In genomic region chr12:4768492-4769332, GRCm38 (mm10) we compare ENCODE assay signal across 8 mouse cellular contexts. TPM values are rescaled to one million over a fixed set of nuclear protein-coding genes. Genes with fewer than 3 reads are reported as not detected.
A peak's percentile ranks its signal among the peaks of the same experiment; 100 is the strongest.
DNase-seq lines count a peak whose midpoint lies in the region; ATAC-seq lines count a peak whose summit lies in the region.

Gene Pfn4 (plus strand): TSS chr12:4769022.
Gene Fam228b (minus strand): TSS chr12:4769267.

- H3K27me3 ChIP-seq in embryonic facial prominence, embryonic 13.5 days: no peaks in the 10 kb centered on the region
- no peaks in the 10 kb centered on the region for H3K27me3 ChIP-seq in limb, embryonic 10.5 days (ENCODE audit: low read depth, poor library complexity, severe bottlenecking)
- no peaks in the 10 kb centered on the region for H3K27me3 ChIP-seq in midbrain, embryonic 12.5 days

- H3K9ac ChIP-seq in embryonic facial prominence, embryonic 13.5 days: peak within 1 kb of the TSS; percentile 89
- H3K9ac ChIP-seq in midbrain, embryonic 12.5 days (replicated peaks): peak within 1 kb of the TSS; percentile 78

- peak within 1 kb of the TSS; percentile 67 for H3K4me3 ChIP-seq in embryonic facial prominence, embryonic 13.5 days
- H3K4me3 ChIP-seq in limb, embryonic 10.5 days: peak within 1 kb of the TSS; percentile 74
- peak within 1 kb of the TSS; percentile 70 for H3K4me3 ChIP-seq in midbrain, embryonic 12.5 days

- ATAC-seq in embryonic facial prominence, embryonic 13.5 days (ENCODE audit: insufficient number of reproducible peaks, insufficient read depth, low FRiP score, low TSS enrichment, low read depth): peak; percentile 98
- peak; percentile 99 for ATAC-seq in midbrain, embryonic 12.5 days (ENCODE audit: low FRiP score, low read depth)

- H3K9me3 ChIP-seq in embryonic facial prominence, embryonic 13.5 days: no peaks in the 10 kb centered on the region
- no peaks in the 10 kb centered on the region for H3K9me3 ChIP-seq in limb, embryonic 10.5 days (replicated peaks)
- no peaks in the 10 kb centered on the region for H3K9me3 ChIP-seq in midbrain, embryonic 12.5 days

- peak; percentile 85 for DNase-seq in 3134 (ENCODE audit: extremely low read depth, insufficient read length, low spot score)
- DNase-seq in adrenal gland, postnatal 4 days (ENCODE audit: low spot score in 2 of 2): peak; percentile 84 to 90
- peak; percentile 97 to 100 for DNase-seq in heart, adult 18-20 months
- DNase-seq in kidney, adult 18-20 months: peak; percentile 99
- peak; percentile 95 for DNase-seq in limb, embryonic 10.5 days (ENCODE audit: low spot score)
- DNase-seq in skeletal muscle tissue, adult 2 months (ENCODE audit: low read depth, low spot score): peak; percentile 80

- H3K27ac ChIP-seq in embryonic facial prominence, embryonic 13.5 days: peak within 1 kb of the TSS; percentile 93
- H3K27ac ChIP-seq in limb, embryonic 10.5 days: peak within 1 kb of the TSS; percentile 95
- peak within 1 kb of the TSS; percentile 95 for H3K27ac ChIP-seq in midbrain, embryonic 12.5 days (replicated peaks)

- peaks cover 4% of the 10 kb centered on the region; the same call in 1 of the 2 replicates for H3K4me1 ChIP-seq in embryonic facial prominence, embryonic 13.5 days
- H3K4me1 ChIP-seq in limb, embryonic 10.5 days: peaks cover 5% of the 10 kb centered on the region; the same call in 1 of the 2 replicates
- peaks cover 5% of the 10 kb centered on the region; the same call in 1 of the 2 replicates for H3K4me1 ChIP-seq in midbrain, embryonic 12.5 days

- H3K36me3 ChIP-seq in embryonic facial prominence, embryonic 13.5 days: no peaks in the 10 kb centered on the region
- H3K36me3 ChIP-seq in limb, embryonic 10.5 days: no peaks in the 10 kb centered on the region
- H3K36me3 ChIP-seq in midbrain, embryonic 12.5 days: no peaks in the 10 kb centered on the region

- peak within 1 kb of the TSS; percentile 70 for H3K4me2 ChIP-seq in embryonic facial prominence, embryonic 13.5 days
- H3K4me2 ChIP-seq in midbrain, embryonic 12.5 days (replicated peaks): peak within 1 kb of the TSS; percentile 67

- 3% methylated on average over 61 of the region's 61 CpGs for WGBS in embryonic facial prominence, embryonic 13.5 days
- WGBS in limb, embryonic 10.5 days: 5% methylated on average over 61 of the region's 61 CpGs
- WGBS in midbrain, embryonic 12.5 days: 3% methylated on average over 60 of the region's 61 CpGs

RNA-seq across cellular contexts. Expression of gene Pfn4, which starts in this region (rescaled TPM):
- 1 to 10 TPM; 4.3 to 6.7 TPM for total RNA-seq in adrenal gland, postnatal 4 days (2021)
- 5.3 and 6.1 TPM in 2 replicates for polyA plus RNA-seq in embryonic facial prominence, embryonic 13.5 days (2015; fragmentation: Nextera tagmentation; extraction: Ambion mirVana)
- total RNA-seq in heart, adult 18-20 months (2021): 1 to 10 TPM; 4.1 to 4.2 TPM
- polyA plus RNA-seq in limb, embryonic 10.5 days (2016; fragmentation: Nextera tagmentation; extraction: Ambion mirVana): 1.0 and 1.9 TPM in 2 replicates
- polyA plus RNA-seq in midbrain, embryonic 12.5 days (2016; fragmentation: Nextera tagmentation; extraction: Ambion mirVana): 5.7 and 5.9 TPM in 2 replicates

RNA-seq across cellular contexts. Expression of gene Fam228b, which starts in this region (rescaled TPM):
- 10 to 100 TPM; 13.2 to 14.1 TPM for total RNA-seq in adrenal gland, postnatal 4 days (2021)
- polyA plus RNA-seq in embryonic facial prominence, embryonic 13.5 days (2015; fragmentation: Nextera tagmentation; extraction: Ambion mirVana): 4.4 and 6.0 TPM in 2 replicates
- total RNA-seq in heart, adult 18-20 months (2021): 1 to 10 TPM; 3.1 to 3.4 TPM
- 1.2 and 1.4 TPM in 2 replicates for polyA plus RNA-seq in limb, embryonic 10.5 days (2016; fragmentation: Nextera tagmentation; extraction: Ambion mirVana)
- 4.2 TPM in 2 replicates for polyA plus RNA-seq in midbrain, embryonic 12.5 days (2016; fragmentation: Nextera tagmentation; extraction: Ambion mirVana)

Comparison
In these comparisons a context has a peak if more than half of its experiments do, and no peak if none do; other contexts are left out.
1. Peak in every context shown above with its lines: DNase-seq, ATAC-seq, H3K4me3 ChIP-seq and H3K27ac ChIP-seq.